Mouse (Mus musculus) E14TG2a.4 (cell line): ENCODE measurements around the gene Tctex1d4.

Experiments
- CTCF ChIP-seq: conservative IDR thresholded peaks from 2 replicates; pipeline ENCODE4 v1.5.1; 2014; ENCODE audit warnings: low read length
- NANOG ChIP-seq: IDR thresholded peaks from 2 replicates; pipeline ENCODE4 v1.6.1; 2014; ENCODE audit warnings: borderline replicate concordance, low read length, mixed read lengths
- POU5F1 ChIP-seq: IDR thresholded peaks from 2 replicates; pipeline ENCODE4 v1.6.1; 2014; ENCODE audit warnings: low read length, borderline replicate concordance

DNA sequence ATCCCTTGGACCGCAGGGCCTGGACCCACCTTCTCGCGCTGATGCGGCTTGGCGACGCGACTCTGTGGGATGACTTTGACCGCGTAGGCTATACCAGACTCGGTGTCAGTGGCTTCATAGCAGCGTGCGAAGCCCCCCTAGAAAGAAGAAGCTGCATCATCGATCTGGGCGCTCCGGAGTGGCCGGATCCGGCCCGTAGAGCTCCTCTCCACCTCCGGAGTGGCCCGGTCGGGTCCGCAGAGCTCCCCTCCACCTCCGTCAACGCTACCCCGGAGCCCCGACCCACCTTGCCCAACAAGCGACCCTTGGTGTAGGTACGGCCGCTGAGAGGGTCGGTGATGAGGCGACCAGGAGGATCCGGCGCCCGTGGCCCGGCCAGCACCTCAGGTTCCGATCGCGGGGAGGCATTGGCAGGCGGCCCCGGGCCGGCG, 6.8 kb downstream of the Tctex1d4 start:
- TF ChIP-seq CTCF (no peak), POU5F1 (no peak), NANOG (no peak)
